Mouse (Mus musculus) liver, embryonic 13.5 days (tissue): Measurements from ENCODE around the gene Ybx1. TPM values are rescaled to one million over a fixed set of nuclear protein-coding genes. Genes with fewer than 3 reads are reported as not detected.

ENCODE experiments used
- ATAC-seq: fragments of 200-750 bp; cut with Nextera tagmentation; 2 replicates; pipeline ENCODE4 v1.8.0; 2017; ENCODE audit warnings: low read depth, mild to moderate bottlenecking, moderate number of reproducible peaks, moderate library complexity
- DNase-seq: peaks from one replicate; pipeline ENCODE4 v3.0.0; 2022
- H3K27ac ChIP-seq: fragments of 300-500 bp; sonication (generic); 2 replicates; pipeline ENCODE4 v1.5.1; 2015; ENCODE audit warnings: moderate library complexity, mild to moderate bottlenecking, inconsistent platforms
- H3K27me3 ChIP-seq: fragments of 300-500 bp; sonication (generic); 2 replicates; pipeline ENCODE4 v1.6.1; 2015; ENCODE audit warnings: mild to moderate bottlenecking, inconsistent platforms
- H3K36me3 ChIP-seq: fragments of 300-500 bp; sonication (generic); 2 replicates; pipeline ENCODE4 v1.6.1; 2015; ENCODE audit warnings: mild to moderate bottlenecking, inconsistent platforms
- H3K4me1 ChIP-seq: fragments of 300-500 bp; sonication (generic); replicated peaks from 2 replicates; pipeline ENCODE4 v1.6.1; 2015; ENCODE audit warnings: inconsistent platforms
- H3K4me2 ChIP-seq: fragments of 300-500 bp; sonication (generic); 2 replicates; pipeline ENCODE4 v1.6.1; 2015; ENCODE audit warnings: inconsistent platforms, mild to moderate bottlenecking, moderate library complexity
- H3K4me3 ChIP-seq: fragments of 300-500 bp; sonication (generic); replicated peaks from 2 replicates; pipeline ENCODE4 v1.5.1; 2015; ENCODE audit warnings: mild to moderate bottlenecking, inconsistent platforms
- H3K9ac ChIP-seq: fragments of 300-500 bp; sonication (generic); 2 replicates; pipeline ENCODE4 v1.6.1; 2015; ENCODE audit warnings: mild to moderate bottlenecking, inconsistent platforms
- H3K9me3 ChIP-seq: fragments of 300-500 bp; sonication (generic); replicated peaks from 2 replicates; pipeline ENCODE4 v1.6.1; 2016; ENCODE audit warnings: inconsistent platforms
- WGBS: fragments of 180-500 bp; shearing (Covaris S2); methylation state at CpG from one replicate; pipeline ENCODE4 v1.1.7; 2015; ENCODE audit not compliant: insufficient replicate concordance; 5-methylcytosine and 5-hydroxymethylcytosine counted together
- polyA plus RNA-seq: library from polyadenylated mRNA; unstranded; fragments of >200 nt; fragmentation: Nextera tagmentation; extraction: Ambion mirVana; gene quantifications from 2 replicates; pipeline ENCODE4 v1.2.1, GENCODE M21; 2015

Ybx1 gene
- polyA plus RNA-seq, 1 experiment from 2014 or later = 342 TPM

GRCm38 (mm10) chr4:119247462-119248235, 46.8 kb downstream of the Ybx1 start:
- peak; percentile 34; the same call in 1 of the 2 replicates for ATAC-seq
- Histone ChIP-seq H3K36me3 (peaks cover 15% of the 10 kb centered on the region), H3K4me3 (no peak overlapping the region), H3K27me3 (0 out of 2 replicates have a peak, but pooled peaks cover 3% of the 10 kb centered on the region), H3K4me2 (no peak overlapping the region), H3K9me3 (no peaks in the 10 kb centered on the region), H3K4me1 (no peaks in the 10 kb centered on the region), H3K9ac (no peak overlapping the region), H3K27ac (no peak overlapping the region)
- peak; percentile 44 for DNase-seq
- WGBS = 33% methylated on average over 13 of the region's 13 CpGs

GRCm38 (mm10) chr4:119246688-119247225, 47.6 kb downstream of the Ybx1 start:
- H3K4me3 ChIP-seq = no peak overlapping the region
- no peak for DNase-seq

GRCm38 (mm10) chr4:119245961-119246360, 48.4 kb downstream of the Ybx1 start:
- Histone ChIP-seq H3K4me1 (0 out of 2 replicates have a peak, but pooled peaks cover 5% of the 10 kb centered on the region), H3K27me3 (no peaks in the 10 kb centered on the region), H3K4me2 (no peak overlapping the region), H3K4me3 (no peak overlapping the region), H3K9me3 (no peaks in the 10 kb centered on the region), H3K27ac (no peak overlapping the region), H3K36me3 (peaks cover 29% of the 10 kb centered on the region), H3K9ac (no peak overlapping the region)
- DNase-seq = no peak
- 83% methylated on average over 9 of the region's 9 CpGs for WGBS
- no peak for ATAC-seq

More at GRCm38 (mm10) chr4:119246688-119247225, 47.6 kb downstream of the Ybx1 start:
- Histone ChIP-seq H3K9ac (no peak overlapping the region), H3K27ac (no peak overlapping the region), H3K36me3 (peaks cover 21% of the 10 kb centered on the region), H3K4me1 (0 out of 2 replicates have a peak, but pooled peaks cover 4% of the 10 kb centered on the region), H3K9me3 (no peaks in the 10 kb centered on the region), H3K4me2 (no peak overlapping the region), H3K27me3 (no peaks in the 10 kb centered on the region)
- ATAC-seq = no peak
- WGBS = 67% methylated on average over 14 of the region's 14 CpGs

GRCm38 (mm10) chr4:119245556-119245955, 48.8 kb downstream of the Ybx1 start:
- H3K4me2 ChIP-seq = no peak overlapping the region
- no peaks in the 10 kb centered on the region for H3K9me3 ChIP-seq
- ATAC-seq (no peak), DNase-seq (no peak)
- H3K36me3 ChIP-seq = peaks cover 31% of the 10 kb centered on the region
- H3K4me3 ChIP-seq = no peak overlapping the region
- 81% methylated on average over 7 of the region's 7 CpGs for WGBS
- H3K27me3 ChIP-seq = no peaks in the 10 kb centered on the region
- H3K27ac ChIP-seq = no peak overlapping the region
- H3K9ac ChIP-seq = no peak overlapping the region
- 0 out of 2 replicates have a peak, but pooled peaks cover 5% of the 10 kb centered on the region for H3K4me1 ChIP-seq

GRCm38 (mm10) chr4:119244468-119245240, 49.8 kb downstream of the Ybx1 start:
- no peaks in the 10 kb centered on the region for H3K9me3 ChIP-seq
- no peak overlapping the region for H3K4me2 ChIP-seq
- ATAC-seq (no peak), DNase-seq (no peak)
- H3K36me3 ChIP-seq = peaks cover 31% of the 10 kb centered on the region
- no peak overlapping the region for H3K9ac ChIP-seq
- WGBS = 71% methylated on average over 22 of the region's 22 CpGs
- no peak overlapping the region for H3K4me3 ChIP-seq
- no peaks in the 10 kb centered on the region for H3K27me3 ChIP-seq
- no peak overlapping the region for H3K27ac ChIP-seq
- H3K4me1 ChIP-seq = peaks cover 7% of the 10 kb centered on the region

GRCm38 (mm10) chr4:119242571-119242970, 51.8 kb downstream of the Ybx1 start:
- H3K4me2 ChIP-seq = no peak overlapping the region
- no peaks in the 10 kb centered on the region for H3K27me3 ChIP-seq
- no peak for DNase-seq
- H3K9me3 ChIP-seq = no peaks in the 10 kb centered on the region
- H3K4me1 ChIP-seq = peaks cover 22% of the 10 kb centered on the region
- 80% methylated on average over 12 of the region's 12 CpGs for WGBS
- H3K4me3 ChIP-seq = no peak overlapping the region
- no peak overlapping the region for H3K27ac ChIP-seq
- peaks cover 27% of the 10 kb centered on the region for H3K36me3 ChIP-seq
- no peak overlapping the region for H3K9ac ChIP-seq
- no peak for ATAC-seq

- peaks cover 22% of the 10 kb centered on the region for H3K4me1 ChIP-seq
- peaks cover 26% of the 10 kb centered on the region for H3K36me3 ChIP-seq
- DNase-seq (no peak), ATAC-seq (no peak)
- 77% methylated on average over 14 of the region's 14 CpGs for WGBS
- no peak overlapping the region for H3K9ac ChIP-seq
- no peaks in the 10 kb centered on the region for H3K9me3 ChIP-seq
- H3K27ac ChIP-seq = no peak overlapping the region
- H3K27me3 ChIP-seq = no peaks in the 10 kb centered on the region
- no peak overlapping the region for H3K4me2 ChIP-seq
- no peak overlapping the region for H3K4me3 ChIP-seq
These were observed 52.7 kb downstream of the Ybx1 start for GRCm38 (mm10) chr4:119241664-119242063.

- peak overlapping the region; percentile 29 for H3K4me3 ChIP-seq
- H3K4me2 ChIP-seq = peak overlapping the region; percentile 52
These were observed 55.2 kb downstream of the Ybx1 start for GRCm38 (mm10) chr4:119239181-119239682.

GRCm38 (mm10) chr4:119238661-119239060, 55.7 kb downstream of the Ybx1 start:
- Histone ChIP-seq H3K27ac (no peak overlapping the region; the same call in 1 of the 2 replicates), H3K9ac (no peak overlapping the region; the same call in 1 of the 2 replicates), H3K4me1 (peaks cover 28% of the 10 kb centered on the region), H3K4me2 (peak overlapping the region; percentile 52), H3K36me3 (peaks cover 23% of the 10 kb centered on the region), H3K4me3 (peak overlapping the region; percentile 25), H3K9me3 (no peaks in the 10 kb centered on the region), H3K27me3 (peaks cover 3% of the 10 kb centered on the region; the same call in 1 of the 2 replicates)
- 58% methylated on average over 3 of the region's 3 CpGs for WGBS
- DNase-seq (no peak), ATAC-seq (peak; percentile 64; the same call in 1 of the 2 replicates)

More at GRCm38 (mm10) chr4:119239181-119239682, 55.2 kb downstream of the Ybx1 start:
- Histone ChIP-seq H3K9me3 (no peaks in the 10 kb centered on the region), H3K4me1 (peaks cover 23% of the 10 kb centered on the region), H3K9ac (peak overlapping the region; percentile 52), H3K27ac (no peak overlapping the region), H3K36me3 (peaks cover 28% of the 10 kb centered on the region), H3K27me3 (no peaks in the 10 kb centered on the region)
- DNase-seq = peak; percentile 35
- ATAC-seq = peak; percentile 58
- WGBS = 19% methylated on average over 12 of the region's 12 CpGs

- Histone ChIP-seq H3K4me2 (peak overlapping the region; percentile 99), H3K4me1 (peaks cover 36% of the 10 kb centered on the region), H3K36me3 (0 out of 2 replicates have a peak, but pooled peaks cover 13% of the 10 kb centered on the region), H3K9ac (no peak overlapping the region), H3K27ac (no peak overlapping the region), H3K4me3 (peak overlapping the region; percentile 84), H3K9me3 (no peaks in the 10 kb centered on the region), H3K27me3 (peaks cover 6% of the 10 kb centered on the region; the same call in 1 of the 2 replicates)
- 71% methylated on average over 3 of the region's 3 CpGs for WGBS
- no peak for ATAC-seq
- no peak for DNase-seq
These were observed 60.1 kb downstream of the Ybx1 start for GRCm38 (mm10) chr4:119234348-119234747.
